Mouse (Mus musculus): ENCODE measurements around the gene Kif22.
"Not testable (repeated sequence)": the region's sequence is repeated elsewhere in the genome, so short reads cannot be mapped to it uniquely, and the experiment has no call there.

The Kif22 gene

GRCm38 (mm10) chr7:127041851-127042672 lies at the start of gene Kif22:
TSS of gene Kif22 (minus strand) at chr7:127042471.
- peak; percentile 93 for DNase-seq

GRCm38 (mm10) chr7:127091114-127091896 lies 49.0 kb upstream of the Kif22 start, which contains the start of gene AI467606:
TSS of gene AI467606 (plus strand) at chr7:127091359.
- peak; percentile 43 for DNase-seq

- DNase-seq, result no peak
Observed at GRCm38 (mm10) chr7:127090154-127091113, 48.2 kb upstream of the Kif22 start.

GRCm38 (mm10) chr7:127088901-127089845 lies 46.9 kb upstream of the Kif22 start:
- DNase-seq, result no peak

GRCm38 (mm10) chr7:127088083-127088482 lies 45.8 kb upstream of the Kif22 start:
- no peak for DNase-seq

GRCm38 (mm10) chr7:127087278-127088010 lies 45.2 kb upstream of the Kif22 start, which contains the start of gene Zg16:
TSS of gene Zg16 (minus strand) at chr7:127087328.
- not testable (repeated sequence) for DNase-seq

- not testable (repeated sequence) for DNase-seq
Observed at GRCm38 (mm10) chr7:127085751-127086150, 43.5 kb upstream of the Kif22 start.

GRCm38 (mm10) chr7:127084794-127085193 lies 42.5 kb upstream of the Kif22 start:
- no peak for DNase-seq

- no peak for DNase-seq
Observed at GRCm38 (mm10) chr7:127083689-127084088, 41.4 kb upstream of the Kif22 start.

- DNase-seq, result no peak
Observed at GRCm38 (mm10) chr7:127082995-127083394, 40.7 kb upstream of the Kif22 start.

GRCm38 (mm10) chr7:127082271-127082670 lies 40.0 kb upstream of the Kif22 start:
- DNase-seq, result no peak

- DNase-seq, result no peak
Observed at GRCm38 (mm10) chr7:127080045-127080444, 37.8 kb upstream of the Kif22 start.

- no peak for DNase-seq
Observed at GRCm38 (mm10) chr7:127077692-127078091, 35.4 kb upstream of the Kif22 start.

- DNase-seq, result peak; percentile 79
Observed at GRCm38 (mm10) chr7:127076188-127076587, 33.9 kb upstream of the Kif22 start.

- no peak for DNase-seq
Observed at GRCm38 (mm10) chr7:127073221-127073620, 30.9 kb upstream of the Kif22 start.

GRCm38 (mm10) chr7:127070871-127071413 lies 28.7 kb upstream of the Kif22 start:
- DNase-seq, result no peak

GRCm38 (mm10) chr7:127066317-127066716 lies 24.0 kb upstream of the Kif22 start:
- DNase-seq, result no peak

GRCm38 (mm10) chr7:127065538-127065937 lies 23.3 kb upstream of the Kif22 start:
- no peak for DNase-seq

- DNase-seq, result no peak
Observed at GRCm38 (mm10) chr7:127055026-127055585, 12.8 kb upstream of the Kif22 start.

- DNase-seq, result no peak
Observed at GRCm38 (mm10) chr7:127031244-127031643, 11.0 kb downstream of the Kif22 start.

Data from kidney, adult 9 months (tissue).